1 mouse cellular context compared by ENCODE assay signal in genomic region chr14:118061766-118062432, GRCm38 (mm10).
TF ChIP-seq lines count a peak whose summit lies in the region.

No protein-coding gene starts in this region.

TF ChIP-seq in CH12.LX, 34 proteins besides CTCF, POLR2A, EP300 and RAD21 (continued from another document):
- TF ChIP-seq USF1 (IDR thresholded peaks at IDR 0.05; ENCODE audit: low read depth, low read length) (no peak), CHD2 (IDR thresholded peaks at IDR 0.05; ENCODE audit: low read length) (no peak), NRF1 (IDR thresholded peaks at IDR 0.05; ENCODE audit: low read depth, low read length) (no peak), POLR2AphosphoS2 (IDR thresholded peaks at IDR 0.05; ENCODE audit: low read depth, low read length) (no peak), SMC3 (IDR thresholded peaks at IDR 0.05; ENCODE audit: low read depth, low read length) (no peak), MEF2A (IDR thresholded peaks at IDR 0.05; ENCODE audit: borderline replicate concordance, low read depth, low read length) (no peak), MAFK (IDR thresholded peaks at IDR 0.05; ENCODE audit: insufficient replicate concordance, low read length) (no peak), RCOR1 (conservative IDR thresholded peaks at IDR 0.05; ENCODE audit: low read depth, low read length) (no peak)
